Mouse (Mus musculus) spleen, adult 2 months (tissue): ENCODE results near the gene Gm13277.
"Not testable (repeated sequence)": the region's sequence is repeated elsewhere in the genome, so short reads cannot be mapped to it uniquely, and the experiment has no call there.

Experiments used
- CTCF ChIP-seq: fragments of 200-500 bp; IDR thresholded peaks from 2 replicates; pipeline ENCODE4 v1.5.1; 2011; ENCODE audit warnings: mild to moderate bottlenecking, inconsistent platforms; ENCODE audit not compliant: insufficient read depth, insufficient read length, insufficient replicate concordance; ENCODE audit errors: extremely low read depth
- POLR2A ChIP-seq: fragments of 200-500 bp; IDR thresholded peaks from 2 replicates; pipeline ENCODE4 v1.6.1; 2011; ENCODE audit warnings: low read depth, low read length, inconsistent platforms

- not testable (repeated sequence) for TF ChIP-seq CTCF, POLR2A
Measured at GRCm38 (mm10) chr4:88760431-88760830, 28.0 kb upstream of the Gm13277 start.
